Mouse (Mus musculus) cerebellum, postnatal 25 days (tissue): Measurements from ENCODE around the gene Zic3.

Experiments used
- DNase-seq, 2 experiments: peaks; one replicate each; pipeline ENCODE4 v3.0.0; 2021; ENCODE audit warnings: mixed read lengths in 2 of 2

Zic3 gene

DNA sequence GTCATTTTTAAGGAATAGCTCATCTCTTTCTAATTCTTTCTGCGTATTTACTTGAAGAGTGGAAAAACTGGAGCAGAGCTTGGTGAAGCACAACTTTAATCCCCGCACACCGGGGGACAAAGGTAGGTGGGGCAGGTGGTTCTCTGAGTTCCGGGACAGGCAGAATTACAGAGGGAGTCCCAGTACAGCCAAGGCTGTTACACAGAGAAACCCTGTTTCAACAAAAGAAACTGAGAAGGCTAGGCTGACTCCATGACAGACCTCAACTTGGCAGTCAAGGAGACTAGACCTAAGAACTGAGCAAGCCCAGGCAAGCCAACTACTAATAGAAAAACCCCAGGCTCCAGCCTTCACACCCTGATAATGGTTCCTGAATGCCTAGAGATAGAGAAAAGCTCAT, 20.0 kb downstream of the Zic3 start:
- no peak for DNase-seq
